Mouse (Mus musculus): ENCODE measurements around the gene Aicda.

DNA sequence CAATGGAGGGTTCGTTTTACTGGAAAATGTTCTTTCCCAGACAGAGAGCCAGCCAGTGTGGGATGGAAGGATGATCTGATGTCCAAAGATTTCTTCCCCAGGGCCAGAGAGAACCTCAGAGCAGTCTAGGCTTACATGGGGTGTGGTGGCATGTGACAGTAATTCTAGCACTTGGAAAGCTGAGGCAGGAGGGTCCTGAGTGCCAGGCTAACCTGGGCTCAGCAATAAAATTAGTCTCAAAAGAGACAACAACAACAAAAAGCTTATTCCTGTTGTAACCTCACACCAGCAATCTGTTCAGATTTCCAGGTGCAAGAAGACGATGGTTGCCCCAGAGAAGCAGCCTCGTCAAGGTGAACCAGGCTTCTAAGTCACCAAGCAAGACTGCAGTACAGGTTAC is 48.1 kb upstream of the Aicda start, which contains the start of gene Mfap5:
- TF ChIP-seq CTCF (IDR thresholded peaks at IDR 0.05; ENCODE audit: control insufficient read depth, insufficient read depth, insufficient replicate concordance, low read depth, low read length) (no peak), POLR2A (IDR thresholded peaks at IDR 0.05; ENCODE audit: control insufficient read depth, low read depth, low read length) (no peak)

All from testis, adult 2 months (tissue).